Mouse (Mus musculus) thymus, adult 2 months (tissue): ENCODE measurements around the gene Fdx1l.

Experiments
- CTCF ChIP-seq: fragments of 200-500 bp; IDR thresholded peaks from 2 replicates; pipeline ENCODE4 v1.5.1; 2012; ENCODE audit warnings: mild to moderate bottlenecking, control low read depth, low read length, moderate library complexity, borderline replicate concordance; ENCODE audit not compliant: control insufficient read depth, poor library complexity, insufficient read depth; ENCODE audit errors: extremely low read depth
- POLR2A ChIP-seq: fragments of 200-500 bp; IDR thresholded peaks from 2 replicates; pipeline ENCODE4 v1.6.1; 2012; ENCODE audit warnings: mild to moderate bottlenecking, low read length, control low read depth, moderate library complexity; ENCODE audit not compliant: control insufficient read depth, poor library complexity, insufficient read depth; ENCODE audit errors: extremely low read depth

- TF ChIP-seq POLR2A (no peak), CTCF (no peak)
Measured at GRCm38 (mm10) chr9:21028560-21029110, 44.8 kb downstream of the Fdx1l start.
